Mouse (Mus musculus): Measurements from ENCODE around the gene Pcnp. TPM values are rescaled to one million over a fixed set of nuclear protein-coding genes. Genes with fewer than 3 reads are reported as not detected.

Pcnp gene
- polyA plus RNA-seq (2017; shearing (Covaris generic)) = 100 to 1,000 TPM in 1 of 2 experiments, 10 to 100 TPM in 1; 79.4 to 102 TPM

DNA sequence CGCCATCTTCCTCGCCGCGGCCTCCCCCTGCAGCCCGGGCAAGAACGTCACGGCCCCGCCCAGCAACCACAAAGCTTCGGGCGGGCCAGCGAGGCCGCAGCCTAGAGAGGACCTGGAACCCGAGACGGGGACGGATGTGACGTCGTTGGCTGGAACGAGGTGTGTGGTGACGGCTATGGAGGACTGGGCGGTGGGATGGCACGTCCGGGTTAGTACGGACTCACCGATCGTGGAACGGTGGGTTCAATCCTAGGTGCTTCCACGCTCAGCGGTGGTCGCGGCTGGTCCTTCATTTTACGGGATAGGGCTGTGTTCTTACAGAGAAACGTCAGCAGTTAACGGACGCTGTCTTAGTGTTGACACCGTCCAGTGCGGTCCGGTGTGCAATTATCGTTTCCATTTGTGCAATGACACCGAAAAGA, at the start of gene Pcnp:
Gene Pcnp (minus strand): TSS at position 79 of the 422 bp plus-strand sequence.

DNA sequence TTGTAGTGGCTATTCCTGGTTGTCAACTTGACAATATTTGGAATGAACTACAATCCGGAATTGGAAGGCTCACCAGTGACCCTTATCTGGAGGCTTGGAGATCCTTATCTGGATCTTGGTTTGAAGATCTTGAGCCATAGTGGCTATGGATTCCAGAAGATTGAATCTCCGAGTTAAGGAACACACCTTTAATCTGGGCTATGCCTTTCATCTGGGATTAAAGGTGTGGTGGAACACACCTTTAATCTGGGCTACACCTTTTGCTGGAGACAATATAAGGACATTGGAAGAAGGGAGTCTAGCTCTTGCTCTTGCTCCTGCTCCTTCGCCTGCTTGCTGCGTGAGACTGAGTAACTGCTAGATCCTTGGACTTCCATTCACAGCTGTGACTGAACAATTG, 18.5 kb upstream of the Pcnp start, which contains the start of gene Senp7:
Gene Senp7 (plus strand): TSS at position 301 of the 400 bp plus-strand sequence.

GRCm38 (mm10) chr16:56037138-56038010, 7.8 kb upstream of the Pcnp start, which contains the start of gene Trmt10c:
Gene Trmt10c, minus strand, starts transcription at chr16:56037819.

DNA sequence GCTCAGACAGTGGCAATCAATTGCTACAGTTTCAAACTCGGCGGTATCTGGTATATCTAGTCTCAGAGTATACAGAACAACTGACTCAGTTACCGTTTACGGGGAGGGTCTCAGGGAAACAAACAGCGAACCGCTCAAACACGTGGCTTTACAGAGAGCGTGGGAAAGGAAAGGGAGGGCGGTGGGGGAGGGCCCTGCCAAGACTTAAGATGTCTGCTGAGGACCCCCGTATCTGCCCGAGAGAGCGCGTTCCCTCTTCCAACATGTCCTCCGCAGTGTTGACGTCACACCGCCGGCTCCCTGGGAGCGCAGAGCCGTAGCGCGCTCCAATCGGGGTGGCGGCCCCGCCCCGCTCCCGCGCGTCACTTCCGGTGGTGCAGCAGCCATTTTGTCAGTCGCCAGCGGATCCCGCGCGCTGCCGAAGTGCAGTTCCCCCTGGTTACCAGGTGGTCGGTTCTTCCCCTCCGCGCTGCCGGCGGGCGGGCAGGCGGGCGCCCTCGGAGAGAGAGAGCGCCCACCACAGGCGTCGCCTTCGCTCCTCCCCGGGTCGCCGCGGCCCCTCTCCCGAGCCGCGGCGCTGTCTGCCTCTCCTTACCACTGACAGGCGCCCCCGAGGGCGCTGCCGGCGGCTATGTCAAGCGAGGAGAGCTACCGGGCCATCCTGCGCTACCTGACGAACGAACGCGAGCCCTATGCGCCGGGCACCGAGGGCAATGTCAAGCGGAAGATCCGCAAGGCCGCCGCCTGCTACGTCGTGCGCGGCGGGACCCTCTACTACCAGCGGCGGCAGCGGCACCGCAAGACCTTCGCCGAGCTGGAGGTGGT, 55.9 kb downstream of the Pcnp start, which contains the start of gene Zbtb11:
Gene Zbtb11 (plus strand): TSS at position 453 of the 825 bp plus-strand sequence.

GRCm38 (mm10) chr16:55966212-55966871, 63.2 kb downstream of the Pcnp start, which contains the start of gene Rpl24:
Gene Rpl24, plus strand, starts transcription at chr16:55966275.

Other genes with a start within 250 kb of the Pcnp start
- gene Nfkbiz, start 190.8 kb downstream of the Pcnp start, polyA plus RNA-seq (2017; shearing (Covaris generic)) = 10 to 100 TPM; 52.3 to 54.8 TPM
- gene Nxpe3, start 134.5 kb downstream of the Pcnp start, polyA plus RNA-seq (2017; shearing (Covaris generic)) = 10 to 100 TPM; 28.3 to 28.4 TPM
- 10 to 100 TPM; 32.4 to 34.5 TPM for gene Cep97, start 94.9 kb downstream of the Pcnp start, polyA plus RNA-seq (2017; shearing (Covaris generic))
- gene Rpl24, start 63.5 kb downstream of the Pcnp start, polyA plus RNA-seq (2017; shearing (Covaris generic)) = 100 to 1,000 TPM; 635 to 980 TPM
- gene Zbtb11, start 55.9 kb downstream of the Pcnp start, polyA plus RNA-seq (2017; shearing (Covaris generic)) = 10 to 100 TPM; 33.0 to 33.2 TPM
- 10 to 100 TPM; 26.6 to 33.9 TPM for gene Trmt10c, start 8.1 kb upstream of the Pcnp start, polyA plus RNA-seq (2017; shearing (Covaris generic))
- 10 to 100 TPM; 49.9 to 57.8 TPM for gene Senp7, start 18.6 kb upstream of the Pcnp start, polyA plus RNA-seq (2017; shearing (Covaris generic))
- under 1 TPM; 0.05 to 0.19 TPM for gene Impg2, start 174.6 kb upstream of the Pcnp start, polyA plus RNA-seq (2017; shearing (Covaris generic))

All from activated CD4-positive, CD25-positive, alpha-beta regulatory T cell (primary cell).